Mouse (Mus musculus): ENCODE measurements at regions not wholly inside any gene's neighbourhood (a gene's known extent, or its start where the extent isn't known, plus 50 kb on each side); places are given as distances from the start of the nearest gene placed in this dataset.

DNA sequence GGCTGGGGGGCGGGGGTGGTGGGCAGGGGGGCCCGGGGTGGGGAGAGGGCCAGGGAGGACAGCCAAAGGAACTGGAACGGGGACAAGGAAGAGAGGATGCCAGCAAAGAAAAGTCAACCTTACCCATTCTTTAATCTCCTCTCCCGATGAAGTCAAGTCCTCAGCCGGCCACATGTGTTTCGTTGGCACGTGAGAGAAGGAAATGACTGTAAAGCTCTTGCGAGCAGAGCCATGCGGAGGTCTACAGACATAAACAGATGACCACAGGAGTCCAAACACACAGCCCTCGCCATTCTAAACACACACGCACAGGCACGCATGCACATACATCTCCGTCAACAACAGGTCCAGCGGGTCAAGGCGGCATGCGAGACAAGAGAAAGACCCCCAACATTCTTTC, 68.5 kb upstream of the Tbx3 start:
- Histone ChIP-seq H3K9ac (no peak overlapping the region), H3K4me1 (replicated peaks; ENCODE audit: control insufficient read depth, insufficient read depth, low read length) (0 out of 2 replicates have a peak, but pooled peaks cover 4% of the 10 kb centered on the region), H3K27me3 (ENCODE audit: control insufficient read depth, insufficient read depth, low read length) (no peaks in the 10 kb centered on the region), H3K36me3 (replicated peaks; ENCODE audit: control insufficient read depth, insufficient read depth) (no peaks in the 10 kb centered on the region), H3K4me3 (replicated peaks; ENCODE audit: low read length) (no peak overlapping the region), H3K27ac (no peak overlapping the region), H3K4me2 (replicated peaks) (no peak overlapping the region), H3K9me3 (ENCODE audit: control insufficient read depth, low read length) (no peaks in the 10 kb centered on the region)
- ATAC-seq (ENCODE audit: low FRiP score) = no peak
- no peak for DNase-seq (ENCODE audit: low spot score)
- WGBS = 88% methylated on average over 16 of the region's 16 CpGs

- no peak overlapping the region for H3K9ac ChIP-seq
- WGBS = 25% methylated on average over 7 of the region's 7 CpGs
- H3K9me3 ChIP-seq (ENCODE audit: control insufficient read depth, low read length) = no peaks in the 10 kb centered on the region
- no peak overlapping the region for H3K27ac ChIP-seq
- no peak overlapping the region for H3K4me2 ChIP-seq (replicated peaks)
- DNase-seq (ENCODE audit: low spot score) (no peak), ATAC-seq (ENCODE audit: low FRiP score) (no peak)
- H3K4me1 ChIP-seq (replicated peaks; ENCODE audit: control insufficient read depth, insufficient read depth, low read length) = 0 out of 2 replicates have a peak, but pooled peaks cover 4% of the 10 kb centered on the region
- H3K36me3 ChIP-seq (replicated peaks; ENCODE audit: control insufficient read depth, insufficient read depth) = no peaks in the 10 kb centered on the region
- no peaks in the 10 kb centered on the region for H3K27me3 ChIP-seq (ENCODE audit: control insufficient read depth, insufficient read depth, low read length)
- H3K4me3 ChIP-seq (replicated peaks; ENCODE audit: low read length) = no peak overlapping the region
Observed at GRCm38 (mm10) chr5:119605444-119605843, 65.0 kb upstream of the Tbx3 start.

DNA sequence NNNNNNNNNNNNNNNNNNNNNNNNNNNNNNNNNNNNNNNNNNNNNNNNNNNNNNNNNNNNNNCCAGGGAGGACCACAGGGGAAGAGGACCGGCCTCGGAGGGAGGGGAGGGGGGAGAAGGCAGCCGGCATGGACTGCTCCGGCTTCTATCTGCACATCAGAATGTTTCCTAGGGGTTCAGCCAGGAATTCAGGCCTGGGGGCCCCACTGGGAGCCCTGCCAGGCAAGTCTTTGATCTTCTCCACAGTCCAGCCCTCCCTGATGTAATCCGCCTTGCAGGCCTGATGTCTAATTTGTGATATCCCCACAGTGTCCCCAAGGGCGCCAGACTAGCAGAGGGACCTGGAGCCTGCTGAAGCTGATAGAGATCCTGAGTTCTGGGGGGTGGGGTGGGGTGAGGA, 57.1 kb upstream of the Tbx3 start:
- 11% methylated on average over 5 of the region's 6 CpGs for WGBS
- ATAC-seq (ENCODE audit: low FRiP score) = peak; percentile 70; the same call in 1 of the 2 replicates
- no peak overlapping the region for H3K27ac ChIP-seq
- H3K27me3 ChIP-seq (ENCODE audit: control insufficient read depth, insufficient read depth, low read length) = peaks cover 7% of the 10 kb centered on the region; the same call in 1 of the 2 replicates
- no peak overlapping the region for H3K4me2 ChIP-seq (replicated peaks)
- no peaks in the 10 kb centered on the region for H3K9me3 ChIP-seq (ENCODE audit: control insufficient read depth, low read length)
- no peaks in the 10 kb centered on the region for H3K4me1 ChIP-seq (replicated peaks; ENCODE audit: control insufficient read depth, insufficient read depth, low read length)
- H3K9ac ChIP-seq = no peak overlapping the region
- H3K4me3 ChIP-seq (replicated peaks; ENCODE audit: low read length) = no peak overlapping the region
- DNase-seq (ENCODE audit: low spot score) = no peak
- H3K36me3 ChIP-seq (replicated peaks; ENCODE audit: control insufficient read depth, insufficient read depth) = no peaks in the 10 kb centered on the region

- Histone ChIP-seq H3K9ac (no peak overlapping the region), H3K4me2 (replicated peaks) (no peak overlapping the region), H3K27ac (no peak overlapping the region), H3K4me1 (replicated peaks; ENCODE audit: control insufficient read depth, insufficient read depth, low read length) (no peaks in the 10 kb centered on the region), H3K27me3 (ENCODE audit: control insufficient read depth, insufficient read depth, low read length) (peaks cover 7% of the 10 kb centered on the region; the same call in 1 of the 2 replicates), H3K9me3 (ENCODE audit: control insufficient read depth, low read length) (no peaks in the 10 kb centered on the region), H3K4me3 (replicated peaks; ENCODE audit: low read length) (no peak overlapping the region), H3K36me3 (replicated peaks; ENCODE audit: control insufficient read depth, insufficient read depth) (no peaks in the 10 kb centered on the region)
- ATAC-seq (ENCODE audit: low FRiP score) (no peak), DNase-seq (ENCODE audit: low spot score) (no peak)
- WGBS = 86% methylated on average over 10 of the region's 10 CpGs
Observed at GRCm38 (mm10) chr5:119613981-119614770, 56.3 kb upstream of the Tbx3 start.

GRCm38 (mm10) chr5:119615681-119616080, 54.8 kb upstream of the Tbx3 start:
- no peaks in the 10 kb centered on the region for H3K36me3 ChIP-seq (replicated peaks; ENCODE audit: control insufficient read depth, insufficient read depth)
- H3K4me1 ChIP-seq (replicated peaks; ENCODE audit: control insufficient read depth, insufficient read depth, low read length) = no peaks in the 10 kb centered on the region
- H3K27me3 ChIP-seq (ENCODE audit: control insufficient read depth, insufficient read depth, low read length) = peaks cover 7% of the 10 kb centered on the region; the same call in 1 of the 2 replicates
- no peaks in the 10 kb centered on the region for H3K9me3 ChIP-seq (ENCODE audit: control insufficient read depth, low read length)
- no peak overlapping the region for H3K27ac ChIP-seq
- ATAC-seq (ENCODE audit: low FRiP score) (no peak), DNase-seq (ENCODE audit: low spot score) (no peak)
- WGBS = 54% methylated on average over 5 of the region's 5 CpGs
- no peak overlapping the region for H3K9ac ChIP-seq
- no peak overlapping the region for H3K4me2 ChIP-seq (replicated peaks)
- no peak overlapping the region for H3K4me3 ChIP-seq (replicated peaks; ENCODE audit: low read length)

- Histone ChIP-seq H3K9ac (no peak overlapping the region), H3K4me3 (replicated peaks; ENCODE audit: low read length) (no peak overlapping the region), H3K27ac (no peak overlapping the region), H3K36me3 (replicated peaks; ENCODE audit: control insufficient read depth, insufficient read depth) (no peaks in the 10 kb centered on the region), H3K4me2 (replicated peaks) (no peak overlapping the region), H3K4me1 (replicated peaks; ENCODE audit: control insufficient read depth, insufficient read depth, low read length) (no peaks in the 10 kb centered on the region), H3K9me3 (ENCODE audit: control insufficient read depth, low read length) (no peaks in the 10 kb centered on the region), H3K27me3 (ENCODE audit: control insufficient read depth, insufficient read depth, low read length) (peaks cover 7% of the 10 kb centered on the region; the same call in 1 of the 2 replicates)
- no peak for DNase-seq (ENCODE audit: low spot score)
- 96% methylated on average over 2 of the region's 2 CpGs for WGBS
- no peak for ATAC-seq (ENCODE audit: low FRiP score)
Observed at GRCm38 (mm10) chr5:119617856-119618255, 52.6 kb upstream of the Tbx3 start.

GRCm38 (mm10) chr5:119619906-119620305, 50.6 kb upstream of the Tbx3 start:
- no peaks in the 10 kb centered on the region for H3K36me3 ChIP-seq (replicated peaks; ENCODE audit: control insufficient read depth, insufficient read depth)
- no peak overlapping the region for H3K4me3 ChIP-seq (replicated peaks; ENCODE audit: low read length)
- 45% methylated on average over 8 of the region's 8 CpGs for WGBS
- H3K27me3 ChIP-seq (ENCODE audit: control insufficient read depth, insufficient read depth, low read length) = peaks cover 13% of the 10 kb centered on the region
- no peak overlapping the region for H3K4me2 ChIP-seq (replicated peaks)
- H3K27ac ChIP-seq = no peak overlapping the region
- ATAC-seq (ENCODE audit: low FRiP score) (no peak), DNase-seq (ENCODE audit: low spot score) (no peak)
- no peaks in the 10 kb centered on the region for H3K4me1 ChIP-seq (replicated peaks; ENCODE audit: control insufficient read depth, insufficient read depth, low read length)
- no peaks in the 10 kb centered on the region for H3K9me3 ChIP-seq (ENCODE audit: control insufficient read depth, low read length)
- no peak overlapping the region for H3K9ac ChIP-seq

All from hindbrain, embryonic 14.5 days (tissue).